Mouse (Mus musculus): ENCODE measurements around the gene Zbp1. TPM values are rescaled to one million over a fixed set of nuclear protein-coding genes. Genes with fewer than 3 reads are reported as not detected.

Zbp1 gene
- polyA plus RNA-seq, 1 experiment from 2014 or later = not detected

GRCm38 (mm10) chr2:173156923-173157322, 61.8 kb downstream of the Zbp1 start:
- 91% methylated on average over 13 of the region's 13 CpGs for WGBS
- Histone ChIP-seq H3K36me3 (ENCODE audit: control insufficient read depth, insufficient read depth, low read length) (no peaks in the 10 kb centered on the region), H3K9ac (ENCODE audit: low read length) (no peak overlapping the region), H3K27ac (ENCODE audit: low read depth, low read length) (no peak overlapping the region), H3K4me2 (ENCODE audit: low read depth) (no peak overlapping the region), H3K4me3 (ENCODE audit: low read depth, low read length) (no peak overlapping the region), H3K9me3 (ENCODE audit: control insufficient read depth, low read length) (no peaks in the 10 kb centered on the region), H3K4me1 (ENCODE audit: control insufficient read depth, insufficient read depth, low read length) (no peaks in the 10 kb centered on the region), H3K27me3 (ENCODE audit: control insufficient read depth, insufficient read depth, low read length) (no peaks in the 10 kb centered on the region)
- no peak for ATAC-seq (ENCODE audit: insufficient read depth, low FRiP score, low TSS enrichment)
- DNase-seq (ENCODE audit: low spot score) = no peak

Other genes with a start within 250 kb of the Zbp1 start
- 0.42 and 1.1 TPM in 2 replicates for gene Spo11, start 241.2 kb downstream of the Zbp1 start, polyA plus RNA-seq (2014; fragmentation: Nextera tagmentation; extraction: Ambion mirVana)
- gene Rae1, start 218.8 kb downstream of the Zbp1 start, polyA plus RNA-seq (2014; fragmentation: Nextera tagmentation; extraction: Ambion mirVana) = 137 and 140 TPM in 2 replicates
- 73.6 and 74.2 TPM in 2 replicates for gene Rbm38, start 198.4 kb downstream of the Zbp1 start, polyA plus RNA-seq (2014; fragmentation: Nextera tagmentation; extraction: Ambion mirVana)
- gene Ctcfl, start 99.4 kb downstream of the Zbp1 start, polyA plus RNA-seq (2014; fragmentation: Nextera tagmentation; extraction: Ambion mirVana) = 0.09 TPM in 1 of 2 replicates, not detected in the other
- not detected in 2 replicates for gene Pck1, start 65.9 kb downstream of the Zbp1 start, polyA plus RNA-seq (2014; fragmentation: Nextera tagmentation; extraction: Ambion mirVana)
- 5.3 and 5.9 TPM in 2 replicates for gene Pmepa1, start 57.6 kb upstream of the Zbp1 start, polyA plus RNA-seq (2014; fragmentation: Nextera tagmentation; extraction: Ambion mirVana)

Data from neural tube, embryonic 11.5 days (tissue).